Mouse (Mus musculus): ENCODE measurements around the gene Steap2.
"Not testable (repeated sequence)": the region's sequence is repeated elsewhere in the genome, so short reads cannot be mapped to it uniquely, and the experiment has no call there.

Steap2 gene

DNA sequence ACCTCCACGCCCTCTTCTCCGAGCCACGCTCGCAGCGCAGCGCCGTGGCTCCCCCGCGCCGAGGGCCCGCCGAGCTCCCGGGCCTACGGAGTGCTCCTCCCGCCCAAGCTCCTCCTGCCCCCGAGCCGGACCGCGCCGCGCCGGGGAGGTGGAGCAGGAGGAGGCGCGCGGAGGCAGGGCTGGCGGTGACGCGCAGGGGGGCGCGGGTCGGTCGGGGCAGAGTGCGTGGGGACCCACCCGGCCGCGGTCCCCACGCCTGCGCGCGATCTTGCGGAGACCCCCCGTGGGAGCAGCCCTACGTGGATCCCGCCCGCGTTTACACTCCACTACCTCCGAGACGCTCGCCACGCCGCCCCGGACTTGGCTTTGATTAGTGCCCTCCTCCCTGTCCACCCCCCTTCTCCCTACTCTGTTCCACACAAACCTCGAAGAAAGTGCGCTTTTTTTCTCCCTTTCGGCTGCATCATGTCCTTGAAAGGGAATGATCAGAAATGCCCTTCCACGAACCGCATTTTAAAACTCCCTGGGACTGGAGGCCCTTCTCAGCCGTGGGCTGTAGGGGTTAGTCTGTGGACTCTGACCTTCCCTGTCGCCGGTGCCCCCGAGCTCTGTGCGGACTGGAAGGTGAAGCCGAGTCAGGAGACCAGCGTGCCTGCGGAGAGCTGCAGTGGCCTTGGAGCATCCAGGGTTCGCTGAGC lies at the start of gene Steap2:
TSS of gene Steap2 (minus strand) at position 623 of the 698 bp plus-strand sequence.
- DNase-seq (ENCODE audit: low spot score) = no peak

DNA sequence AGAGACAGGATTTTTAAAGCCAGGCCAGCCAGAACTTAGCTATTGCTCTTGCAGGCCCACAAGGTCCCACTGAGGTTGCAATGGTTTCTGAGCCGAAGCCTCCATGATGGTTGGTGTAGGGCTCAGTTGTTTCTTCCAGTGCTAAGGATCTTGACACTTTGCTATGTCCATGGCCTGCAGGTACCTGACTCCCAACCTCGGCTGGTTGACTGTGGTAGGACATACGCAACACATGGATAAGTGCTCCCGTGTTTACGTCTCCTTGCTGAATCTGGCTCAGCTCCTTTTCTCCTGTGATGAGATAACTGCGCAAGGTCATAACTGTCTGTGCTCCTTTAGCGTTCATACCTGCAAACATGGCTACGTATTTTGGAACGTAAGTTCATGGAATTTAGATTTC lies 40.1 kb upstream of the Steap2 start:
- DNase-seq (ENCODE audit: low spot score) = no peak

DNA sequence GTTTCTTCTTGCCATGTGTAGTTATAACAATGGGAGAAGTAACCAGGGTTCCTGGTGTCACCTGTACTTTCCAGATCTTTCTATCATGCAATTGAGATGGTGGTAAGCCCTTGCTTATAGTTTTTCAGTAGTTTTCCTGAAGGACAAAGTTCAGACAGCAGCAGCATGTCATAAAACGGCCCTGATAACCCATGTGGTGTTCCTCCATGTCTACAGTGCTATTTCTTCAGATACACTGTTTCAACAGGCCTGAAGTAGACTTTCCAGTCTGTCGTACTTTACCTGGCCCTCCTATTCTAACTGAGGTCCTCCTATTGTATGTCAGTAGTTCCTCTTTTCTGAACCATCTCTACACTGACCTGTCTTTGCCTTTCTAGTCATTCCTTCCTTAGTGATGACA lies 38.5 kb upstream of the Steap2 start:
- no peak for DNase-seq (ENCODE audit: low spot score)

DNA sequence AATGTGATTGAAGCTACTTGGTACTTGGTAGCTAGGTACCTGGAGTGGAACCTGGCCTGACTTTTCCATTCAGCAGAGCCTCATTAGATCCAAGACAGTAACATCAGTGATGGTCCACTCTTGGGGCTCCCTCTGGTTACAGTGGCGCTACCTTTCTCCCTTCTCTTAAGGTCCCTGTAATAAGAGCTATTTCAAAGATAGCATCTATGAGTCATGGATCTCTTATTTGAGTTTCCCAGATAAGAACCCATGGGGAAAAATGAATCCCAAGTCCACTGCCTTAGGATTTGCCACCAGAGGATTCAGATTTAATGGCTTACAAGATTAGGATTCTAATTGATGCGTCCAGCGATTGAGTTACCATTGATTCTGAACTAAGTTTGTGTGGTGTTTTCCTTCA lies 37.8 kb upstream of the Steap2 start:
- no peak for DNase-seq (ENCODE audit: low spot score)

DNA sequence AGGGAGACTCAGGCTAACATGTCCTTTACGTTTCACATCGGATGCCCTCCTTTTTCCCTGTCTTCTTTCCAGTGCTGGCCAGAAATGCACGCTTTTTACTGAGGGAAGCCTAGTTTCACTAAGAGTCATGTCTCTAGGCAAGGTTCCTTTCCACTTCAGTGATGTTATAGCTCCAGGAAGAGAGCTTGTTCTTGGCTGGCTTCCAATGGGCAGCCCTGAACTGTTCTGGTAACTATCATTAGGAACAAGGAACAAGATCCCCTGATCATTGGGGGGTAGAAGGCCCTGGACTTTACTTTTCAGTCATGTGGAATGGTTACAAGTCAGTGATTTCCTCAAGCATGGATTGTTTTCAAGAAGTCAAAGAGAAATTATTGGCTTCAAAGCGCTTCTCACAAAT lies 35.5 kb upstream of the Steap2 start:
- no peak for DNase-seq (ENCODE audit: low spot score)

DNA sequence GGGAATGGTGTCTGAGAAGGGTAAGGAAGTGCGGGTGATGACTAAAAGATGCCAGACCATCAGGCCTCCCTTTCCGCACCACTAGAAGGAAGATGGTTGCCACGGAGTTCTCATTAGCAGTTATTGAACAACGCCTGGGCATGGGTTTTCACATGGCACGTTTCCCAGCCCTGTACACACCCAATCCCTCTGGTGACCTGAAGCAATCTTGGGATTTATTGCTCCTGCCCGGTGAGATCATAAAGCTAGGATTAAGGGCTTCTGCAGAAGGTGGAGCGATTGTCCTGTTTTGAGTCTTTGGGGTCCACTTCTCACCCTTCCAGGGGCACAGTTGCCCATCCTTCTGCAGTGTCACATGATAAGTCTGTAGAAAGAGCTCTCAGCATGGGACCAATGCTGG lies 27.8 kb upstream of the Steap2 start:
- DNase-seq (ENCODE audit: low spot score) = peak; percentile 55

DNA sequence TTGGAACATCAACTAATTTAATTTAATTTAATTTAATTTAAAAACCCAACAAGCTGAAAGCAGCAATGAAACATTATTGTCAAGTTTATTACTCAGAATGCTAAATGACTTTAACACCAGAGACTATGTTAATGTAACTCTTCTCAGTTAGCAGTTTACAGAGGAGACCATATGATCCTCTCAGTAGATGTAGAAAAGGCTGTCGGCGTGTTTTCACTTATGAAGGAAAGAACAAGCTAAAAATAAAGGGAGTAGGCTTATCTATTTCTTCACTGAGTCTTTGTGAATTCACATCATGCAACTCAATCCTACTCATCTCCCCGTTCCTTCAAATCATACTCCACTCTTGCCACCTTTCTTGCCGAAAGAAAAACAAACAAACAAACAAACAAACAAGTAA lies 16.7 kb upstream of the Steap2 start:
- no peak for DNase-seq (ENCODE audit: low spot score)

DNA sequence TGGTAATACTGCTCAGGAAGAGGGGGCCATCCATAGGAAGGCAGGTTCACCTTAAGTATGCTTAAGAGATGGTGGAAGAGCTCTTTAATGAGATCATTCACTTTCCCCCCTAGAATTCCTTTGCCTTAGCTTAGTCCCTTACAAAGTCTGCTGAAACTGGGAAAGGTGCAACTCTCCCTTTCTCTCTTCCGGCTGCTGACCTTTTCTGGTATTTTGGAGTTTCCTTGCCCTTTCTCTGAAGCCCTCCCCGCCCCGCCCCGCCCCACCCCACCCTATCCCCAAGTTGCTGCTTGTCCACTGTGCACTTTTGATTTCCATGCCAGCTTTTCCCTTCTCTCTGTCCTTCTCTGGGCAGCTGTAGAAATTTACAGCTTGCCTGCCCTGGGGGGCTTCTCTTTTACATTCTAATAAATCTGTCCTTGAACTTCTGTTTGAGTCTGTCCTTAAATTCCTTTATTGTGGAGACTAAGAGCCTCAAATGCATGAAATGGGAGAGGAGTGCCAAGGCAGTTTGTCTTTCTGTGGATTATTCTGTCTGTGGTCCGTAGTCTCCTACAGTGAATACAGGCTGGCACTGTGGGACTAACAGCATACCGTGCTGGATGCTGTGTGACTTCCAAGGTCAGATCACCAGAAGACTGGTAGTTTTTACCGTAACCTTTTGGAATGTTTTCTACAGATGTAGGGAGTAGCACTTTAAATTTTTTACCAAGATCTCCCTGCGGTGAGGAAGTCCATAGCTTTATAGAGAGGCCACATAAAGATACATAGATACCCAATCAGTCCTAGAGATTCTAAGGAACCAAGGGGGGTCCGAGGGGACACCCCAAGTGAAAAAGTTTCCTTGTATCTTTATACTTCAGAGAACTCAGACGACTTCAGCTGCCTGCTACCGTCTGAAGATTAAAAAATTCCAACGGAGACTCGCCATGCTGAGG lies 13.2 kb upstream of the Steap2 start:
- no peak for DNase-seq (ENCODE audit: low spot score)

DNA sequence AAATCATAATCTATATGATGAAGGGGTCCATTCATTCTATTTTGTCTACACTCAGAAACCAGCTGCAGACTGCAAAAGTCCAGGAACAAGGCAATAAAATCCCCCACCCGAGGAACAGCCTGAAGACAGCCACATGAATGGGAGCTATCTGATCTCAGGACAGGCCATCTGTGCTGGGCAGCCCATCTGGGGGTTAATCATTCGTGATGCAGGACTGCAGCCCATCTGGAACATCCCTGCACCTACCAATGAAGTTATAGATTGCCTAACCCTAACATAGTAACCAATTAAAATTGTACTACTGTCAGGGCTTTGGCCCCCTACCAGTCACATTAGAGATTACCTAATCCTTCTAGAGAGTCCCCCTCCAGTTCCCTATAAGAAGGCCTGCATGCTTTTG lies 10.6 kb upstream of the Steap2 start:
- DNase-seq (ENCODE audit: low spot score) = peak; percentile 59

DNA sequence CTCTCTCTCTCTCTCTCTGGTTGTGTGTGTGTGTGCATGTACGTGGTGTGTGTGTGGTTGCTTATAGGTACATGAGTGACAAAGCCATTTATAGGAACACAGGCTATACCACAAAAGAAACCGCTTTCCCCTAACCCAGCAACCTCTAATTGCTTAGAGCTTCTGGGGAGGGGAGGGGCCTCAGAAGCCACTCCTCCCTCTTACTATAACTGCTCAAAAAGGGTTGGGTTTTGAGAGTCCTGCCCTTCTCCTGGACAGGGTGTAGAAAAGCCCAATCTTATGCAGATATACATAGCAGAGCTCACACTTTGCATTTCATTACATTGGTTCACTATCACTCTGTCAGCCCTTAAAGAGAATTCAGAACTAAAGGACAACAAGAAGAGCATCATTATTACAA lies 6.0 kb upstream of the Steap2 start:
- no peak for DNase-seq (ENCODE audit: low spot score)

DNA sequence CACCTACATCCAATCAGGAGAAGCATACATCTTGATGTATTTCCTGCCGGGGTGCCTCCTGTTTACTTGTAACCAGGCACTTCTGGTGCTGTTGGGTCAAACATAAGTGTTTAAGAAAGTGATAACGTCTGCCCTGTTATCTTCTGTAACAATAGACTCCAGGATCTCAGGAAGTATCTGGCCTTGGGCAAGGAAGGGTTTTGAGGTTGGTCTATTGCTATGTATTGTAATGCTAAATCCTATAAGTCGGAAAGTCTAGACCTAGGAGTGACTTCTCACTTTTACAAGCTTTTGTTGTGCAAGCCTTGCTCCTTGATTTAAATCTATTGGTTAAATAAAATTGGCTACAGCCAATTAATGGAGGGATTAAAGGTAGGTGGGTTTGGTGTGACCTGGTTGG lies 4.5 kb upstream of the Steap2 start:
- DNase-seq (ENCODE audit: low spot score) = no peak

DNA sequence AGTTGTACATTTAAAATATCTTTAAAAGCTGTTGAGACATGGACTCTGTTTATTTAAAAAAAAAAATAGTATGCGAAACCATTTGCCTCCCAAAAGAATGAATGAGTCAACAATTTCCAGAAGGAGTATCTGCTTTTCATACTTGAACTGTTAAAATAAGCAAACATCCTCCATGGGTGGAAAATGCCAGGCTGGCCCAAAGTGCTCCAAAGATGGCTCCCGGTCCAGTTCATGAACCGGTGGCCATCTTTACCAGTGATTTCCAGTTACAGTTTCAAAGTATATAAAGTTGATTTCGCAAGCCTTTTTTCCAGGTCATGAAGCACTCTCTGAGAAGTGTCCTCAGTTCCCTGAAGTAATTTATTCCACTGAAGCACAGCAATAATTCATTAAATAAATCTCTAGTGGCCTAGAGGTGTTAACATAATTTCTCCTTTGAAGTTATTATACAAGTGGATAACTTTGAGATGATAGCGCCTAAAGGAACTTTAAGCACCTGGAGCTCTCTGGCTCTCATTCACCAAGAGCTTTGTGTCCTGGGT lies 1.1 kb upstream of the Steap2 start:
- no peak for DNase-seq (ENCODE audit: low spot score)

DNA sequence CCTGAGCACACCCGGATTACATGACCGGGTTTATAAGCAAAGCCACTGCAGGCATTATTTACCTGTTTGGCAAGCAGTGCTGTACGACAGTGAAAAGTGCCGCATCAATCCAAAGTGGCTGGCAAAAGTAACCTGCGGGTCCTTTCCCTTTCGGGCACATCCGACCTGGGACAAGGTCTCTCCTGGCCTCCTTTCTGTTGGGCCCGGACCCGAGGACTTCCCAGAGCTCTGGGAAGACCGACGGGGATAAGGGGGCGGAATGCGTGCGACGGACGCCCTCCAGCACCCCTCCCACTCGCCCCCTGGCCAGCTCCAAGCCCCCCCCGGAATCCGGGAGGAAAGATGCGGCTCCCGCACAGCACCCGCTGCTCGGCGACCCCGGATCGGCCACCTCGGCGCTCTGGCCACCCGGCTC lies 830 bp downstream of the Steap2 start:
- no peak for DNase-seq (ENCODE audit: low spot score)

DNA sequence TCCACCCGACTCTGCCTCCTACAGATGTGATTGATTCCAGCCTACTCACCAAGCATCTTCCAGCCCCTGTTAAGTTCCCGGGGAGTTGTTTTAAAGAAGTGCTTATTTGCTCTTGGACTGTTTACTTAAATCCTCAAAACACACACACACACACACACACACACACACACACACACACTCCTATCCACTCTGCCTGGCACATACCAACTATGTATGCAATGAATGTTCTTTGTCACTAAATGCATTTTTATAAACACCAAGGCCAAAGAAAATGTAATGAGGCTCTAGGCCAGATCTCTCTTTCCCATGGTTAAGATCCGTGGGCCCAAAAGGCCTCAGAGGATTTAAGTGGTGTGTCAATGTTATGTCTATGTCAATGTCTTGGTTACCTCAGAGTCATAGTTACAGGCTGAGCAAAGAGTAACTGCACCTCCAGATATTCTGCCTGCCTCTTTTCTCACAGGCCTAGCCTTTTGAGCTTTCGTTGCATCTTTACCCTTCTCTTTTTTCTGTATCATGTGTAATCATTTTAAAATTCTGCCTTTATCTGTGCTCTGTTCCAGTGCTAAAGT lies 2.1 kb downstream of the Steap2 start:
- DNase-seq (ENCODE audit: low spot score) = no peak

DNA sequence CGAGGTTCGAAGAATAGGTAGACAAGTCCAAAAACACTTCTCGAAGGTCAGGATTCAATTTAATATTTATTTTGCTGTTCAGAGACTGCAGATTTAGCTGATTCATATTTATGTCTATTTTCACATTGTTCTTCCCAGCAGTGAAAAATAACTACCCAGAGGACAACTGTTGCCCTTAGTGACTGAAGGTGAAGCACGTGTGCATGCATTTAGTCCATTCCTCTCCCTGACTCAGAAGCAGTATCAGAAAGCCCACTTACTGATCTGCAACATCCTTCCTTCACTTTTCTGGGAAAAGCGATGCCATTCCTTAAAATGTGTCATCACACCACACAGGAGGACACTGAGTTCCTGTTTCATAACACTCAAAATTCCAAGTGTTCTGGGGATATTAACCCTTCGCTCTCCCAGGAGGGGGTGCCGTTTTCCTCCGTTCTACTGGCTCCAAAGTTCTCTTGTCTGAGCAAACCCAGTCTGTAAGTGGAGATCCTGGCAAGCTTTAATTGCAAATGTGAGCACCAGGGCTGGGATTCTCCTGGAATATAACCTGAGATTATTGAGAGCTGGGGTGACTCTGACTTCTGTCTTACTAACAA lies 5.3 kb downstream of the Steap2 start:
- DNase-seq (ENCODE audit: low spot score) = no peak

DNA sequence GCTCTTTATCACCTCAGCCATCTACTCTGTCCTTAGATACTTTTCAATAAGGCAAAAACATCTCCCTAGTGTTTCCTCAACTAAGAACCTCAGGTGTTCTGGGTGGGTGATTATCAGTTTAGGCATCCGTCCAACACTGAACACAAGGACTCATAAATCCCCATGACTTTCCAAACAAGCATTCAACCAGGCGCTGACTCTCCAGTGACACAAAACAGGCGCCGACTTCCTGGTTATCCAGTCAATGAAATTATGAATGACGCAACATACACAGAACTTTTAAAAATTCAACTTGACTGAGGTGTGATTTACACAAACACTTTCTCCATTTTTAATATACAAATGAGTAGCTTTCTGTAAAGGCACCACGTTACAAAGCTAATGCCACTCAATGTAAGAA lies 6.2 kb downstream of the Steap2 start:
- DNase-seq (ENCODE audit: low spot score) = peak; percentile 34

DNA sequence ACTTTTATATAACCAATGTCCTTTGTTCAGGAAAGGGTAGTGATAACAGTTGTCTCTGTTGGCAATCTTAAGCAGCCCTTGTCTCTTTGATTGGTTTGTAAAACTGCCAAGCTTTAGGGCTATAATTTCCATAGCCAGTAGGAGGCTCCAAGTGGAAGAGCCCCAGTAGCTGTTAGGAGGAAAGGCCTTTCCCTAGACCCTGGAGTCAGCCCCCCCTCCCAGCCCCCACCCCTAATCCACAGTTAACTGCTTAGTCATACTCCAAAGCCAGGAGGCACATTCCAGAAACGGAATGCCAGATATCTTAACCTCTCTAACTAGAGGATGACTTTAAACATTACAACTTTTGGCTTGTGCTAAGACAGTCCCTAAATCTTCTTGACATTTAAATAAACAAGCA lies 7.4 kb downstream of the Steap2 start:
- no peak for DNase-seq (ENCODE audit: low spot score)

DNA sequence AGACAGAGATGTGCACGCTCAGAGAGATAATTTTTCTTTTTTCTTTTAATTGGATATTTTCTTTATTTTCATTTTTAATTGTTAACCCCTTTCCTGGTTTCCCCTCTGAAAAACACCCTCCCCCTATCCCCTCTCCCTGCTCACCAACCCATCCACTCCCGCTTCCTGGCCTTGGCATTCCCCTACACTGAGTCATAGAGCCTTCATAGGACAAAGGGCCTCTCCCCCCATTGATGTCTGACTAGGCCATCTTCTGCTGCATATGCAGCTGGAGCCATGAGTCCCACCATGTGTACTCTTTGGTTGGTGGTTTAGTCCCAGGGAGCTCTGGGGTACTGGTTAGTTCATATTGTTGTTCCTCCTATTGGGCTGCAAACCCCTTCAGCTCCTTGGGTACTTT lies 9.4 kb downstream of the Steap2 start:
- not testable (repeated sequence) for DNase-seq (ENCODE audit: low spot score)

DNA sequence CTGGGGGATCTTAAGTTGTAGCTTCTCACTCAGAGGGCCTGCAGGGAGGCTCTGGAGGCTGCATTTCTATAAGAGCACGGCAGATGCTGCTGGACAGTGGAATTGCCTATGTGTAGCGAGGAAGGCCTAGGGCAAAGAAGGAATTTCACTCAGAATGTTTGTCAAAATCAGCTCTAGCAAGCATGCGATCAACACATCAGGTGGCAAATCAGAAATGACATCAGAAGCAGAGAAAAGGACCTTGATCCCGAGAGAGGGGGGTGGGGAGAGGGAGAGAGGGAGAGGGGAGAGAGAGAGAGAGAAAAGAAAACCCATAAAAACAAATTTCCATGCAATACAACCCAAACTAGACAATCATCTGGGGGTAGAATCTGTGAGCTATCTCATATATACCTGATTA lies 11.1 kb downstream of the Steap2 start:
- DNase-seq (ENCODE audit: low spot score) = no peak

DNA sequence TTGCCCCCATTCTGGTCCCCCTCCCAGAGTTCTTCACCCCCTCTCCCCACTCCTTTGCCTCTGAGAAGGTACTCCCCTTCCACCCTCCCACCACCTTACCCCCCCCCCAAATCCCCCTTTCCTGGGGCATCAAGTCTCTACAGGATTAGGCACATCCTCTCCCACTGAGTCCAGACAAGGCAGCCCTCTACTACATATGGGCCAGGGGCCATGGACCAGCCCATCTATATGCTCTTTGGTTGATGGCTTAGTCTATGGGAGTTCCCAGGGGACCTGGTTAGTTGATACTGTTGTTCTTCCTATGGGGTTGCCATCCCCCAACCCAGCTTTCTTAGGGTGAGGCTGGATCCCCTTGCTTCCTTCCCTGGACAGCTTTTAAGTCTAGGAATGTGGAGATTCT lies 14.9 kb downstream of the Steap2 start:
- DNase-seq (ENCODE audit: low spot score) = no peak

DNA sequence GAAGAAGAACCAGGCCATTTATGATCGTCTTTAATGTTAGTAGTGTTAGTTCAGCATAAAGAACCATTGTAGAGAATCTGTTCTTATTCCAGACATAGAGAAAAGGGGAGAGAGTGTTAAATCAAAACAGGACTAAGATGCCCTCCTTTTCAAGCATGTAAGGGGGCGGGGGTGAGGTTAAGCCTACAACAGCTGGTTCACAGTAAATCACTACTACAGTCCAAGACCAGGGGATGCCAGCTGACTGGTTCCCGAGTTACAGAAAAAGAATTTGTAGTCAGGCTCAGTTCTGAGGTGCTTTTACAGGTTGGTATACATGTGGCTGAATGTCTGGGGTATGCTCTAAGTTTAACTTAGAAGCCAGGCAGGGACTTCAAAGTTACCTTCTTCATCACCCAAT lies 18.3 kb downstream of the Steap2 start:
- no peak for DNase-seq (ENCODE audit: low spot score)

DNA sequence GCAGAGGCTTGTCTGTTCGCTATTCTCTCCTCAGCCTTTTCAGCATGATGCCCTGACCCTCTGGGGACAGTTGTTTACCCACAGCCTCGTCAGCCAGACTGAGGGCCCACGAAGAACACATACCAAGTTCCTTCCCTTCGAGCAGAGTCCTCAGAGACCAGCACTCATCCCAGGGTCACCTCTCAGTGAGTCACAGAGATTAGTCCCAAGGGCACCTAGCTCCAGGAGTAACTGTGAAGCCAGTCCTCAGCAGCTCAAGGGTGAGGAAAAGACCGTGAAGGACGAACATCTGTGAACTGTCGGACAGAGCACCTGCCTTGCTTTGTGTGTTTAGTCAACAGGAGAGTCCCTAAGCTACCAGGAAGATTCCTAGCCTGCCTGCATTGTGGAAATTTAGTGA lies 25.5 kb downstream of the Steap2 start:
- DNase-seq (ENCODE audit: low spot score) = no peak
